Mouse (Mus musculus) kidney, postnatal 36 days (tissue): ENCODE data around the gene Gpr22.

Source experiments
- DNase-seq, 2 experiments: peaks; one replicate each; pipeline ENCODE4 v3.0.0; 2021 to 2022; ENCODE audit warnings: mixed read lengths in 2 of 2

The Gpr22 gene

GRCm38 (mm10) chr12:31665999-31666398 lies 47.7 kb downstream of the Gpr22 start:
- no peak for DNase-seq
